ENCODE assay signal across 9 mouse cellular contexts in the genomic region with DNA sequence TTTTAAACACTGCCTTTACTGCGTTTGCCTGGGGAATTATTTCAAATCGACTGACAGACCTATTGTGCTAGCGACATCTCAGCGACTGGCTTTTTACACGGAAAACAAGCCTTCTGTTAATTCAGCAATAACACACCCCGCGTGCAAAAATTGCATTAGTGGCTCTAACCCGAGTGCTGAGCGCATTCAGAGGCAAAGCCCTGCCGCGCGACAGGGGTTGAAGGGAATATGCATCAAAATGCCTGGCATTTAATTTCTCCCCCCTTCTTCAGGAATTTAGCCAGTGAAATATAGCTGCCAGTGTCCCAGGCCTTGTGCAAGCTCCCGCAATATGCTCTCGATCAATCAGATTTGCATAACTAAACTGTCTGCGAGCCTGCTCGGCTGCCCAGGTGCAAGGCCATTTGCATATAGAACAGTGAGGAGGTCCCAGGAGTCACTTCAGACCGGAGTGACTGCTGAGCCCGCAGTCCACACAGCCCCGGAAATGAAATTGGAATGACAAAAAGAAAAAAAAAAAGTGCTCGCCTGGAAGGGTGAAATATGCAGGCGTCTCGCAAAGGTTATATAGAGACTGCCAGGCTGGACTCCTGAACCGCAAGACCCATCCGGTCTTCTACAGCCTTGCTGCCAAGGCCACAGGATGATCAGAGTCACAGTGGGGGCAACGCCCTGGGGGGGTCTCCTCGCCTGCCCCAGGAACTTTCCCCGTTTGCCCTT.
DNase-seq lines count a peak whose midpoint lies in the region; ATAC-seq and TF ChIP-seq lines count a peak whose summit lies in the region.
"Had no signal": no experiment of that assay in that cellular context is flagged by ENCODE, and none has a peak within 500 bp of the region (broad histone marks: within the 10 kb centered on the region; RNA-seq: fewer than 3 reads in every experiment).

No protein-coding gene starts in this region.

- TF ChIP-seq POLR2A in cortical plate, adult 2 months (IDR thresholded peaks at IDR 0.05; ENCODE audit: extremely low read depth, insufficient read depth, low read length) = no peak

- no peak overlapping the region for H3K9ac ChIP-seq in heart, embryonic 12.5 days
- H3K9ac ChIP-seq in hindbrain, embryonic 15.5 days = peak overlapping the region; percentile 26; the same call in 1 of the 2 replicates
- H3K9ac ChIP-seq in liver, postnatal 0 days (replicated peaks) = no peak overlapping the region

- peak overlapping the region; percentile 48 for H3K4me3 ChIP-seq in heart, embryonic 12.5 days
- H3K4me3 ChIP-seq in cortical plate, adult 2 months (ENCODE audit: insufficient read depth, low read length) = peak overlapping the region; percentile 39
- H3K4me3 ChIP-seq in hindbrain, embryonic 15.5 days = peak overlapping the region; percentile 43
- H3K4me3 ChIP-seq in liver, postnatal 0 days (ENCODE audit: low read depth, low read length) = peak overlapping the region; percentile 20

- no peaks in the 10 kb centered on the region for H3K36me3 ChIP-seq in heart, embryonic 12.5 days
- no peaks in the 10 kb centered on the region for H3K36me3 ChIP-seq in hindbrain, embryonic 15.5 days
- H3K36me3 ChIP-seq in liver, postnatal 0 days (replicated peaks; ENCODE audit: insufficient read depth, low read length) = no peaks in the 10 kb centered on the region

- WGBS in heart, embryonic 12.5 days = 4% methylated on average over 27 of the region's 27 CpGs
- WGBS in hindbrain, embryonic 15.5 days = 2% methylated on average over 27 of the region's 27 CpGs
- WGBS in liver, postnatal 0 days (ENCODE audit: insufficient replicate concordance) = 3% methylated on average over 27 of the region's 27 CpGs

- peaks cover 5% of the 10 kb centered on the region; the same call in 1 of the 2 replicates for H3K4me1 ChIP-seq in heart, embryonic 12.5 days (replicated peaks)
- peaks cover 2% of the 10 kb centered on the region; the same call in 1 of the 2 replicates for H3K4me1 ChIP-seq in cortical plate, adult 2 months (ENCODE audit: control insufficient read depth, insufficient read depth, low read length)
- peaks cover 38% of the 10 kb centered on the region for H3K4me1 ChIP-seq in hindbrain, embryonic 15.5 days (replicated peaks)
- peaks cover 4% of the 10 kb centered on the region; the same call in 1 of the 2 replicates for H3K4me1 ChIP-seq in liver, postnatal 0 days (ENCODE audit: insufficient read depth)

- H3K4me2 ChIP-seq in heart, embryonic 12.5 days = peak overlapping the region; percentile 71
- H3K4me2 ChIP-seq in hindbrain, embryonic 15.5 days = peak overlapping the region; percentile 87
- H3K4me2 ChIP-seq in liver, postnatal 0 days (ENCODE audit: low read depth, low read length) = peak overlapping the region; percentile 58

- intact Hi-C loops in heart, postnatal 36 days (cut with DNase I) = no loop called here

- no peak for TF ChIP-seq EP300 in liver, postnatal 0 days (IDR thresholded peaks at IDR 0.05; ENCODE audit: low read depth)

- H3K9me3 ChIP-seq in heart, embryonic 12.5 days (replicated peaks) = no peaks in the 10 kb centered on the region
- H3K9me3 ChIP-seq in hindbrain, embryonic 15.5 days = no peaks in the 10 kb centered on the region
- no peaks in the 10 kb centered on the region for H3K9me3 ChIP-seq in liver, postnatal 0 days (ENCODE audit: low read length)

- H3K27ac ChIP-seq in heart, embryonic 12.5 days (ENCODE audit: poor library complexity, severe bottlenecking) = no peak overlapping the region
- peak overlapping the region; percentile 69 for H3K27ac ChIP-seq in cortical plate, adult 2 months (ENCODE audit: insufficient read depth, low read length)
- peak overlapping the region; percentile 69 for H3K27ac ChIP-seq in hindbrain, embryonic 15.5 days (replicated peaks)
- no peak overlapping the region for H3K27ac ChIP-seq in liver, postnatal 0 days (ENCODE audit: low read depth)

- DNase-seq in heart, postnatal 36 days = no peak
- DNase-seq in liver, postnatal 0 days = peak; percentile 21
- no peak for DNase-seq in frontal cortex, postnatal 14 days (ENCODE audit: low spot score in 2 of 2)
- no peak for DNase-seq in c-Kit-positive CD71-positive TER-119-positive erythroid progenitor cells, embryonic 14.5 days (ENCODE audit: low spot score)

- TF ChIP-seq CTCF in cortical plate, adult 2 months (IDR thresholded peaks at IDR 0.05; ENCODE audit: extremely low read depth, insufficient read depth, low read length) = no peak
- TF ChIP-seq CTCF in liver, postnatal 0 days (IDR thresholded peaks at IDR 0.05; ENCODE audit: low read depth) = no peak

- ATAC-seq in heart, embryonic 12.5 days (ENCODE audit: insufficient number of reproducible peaks, low FRiP score) = no peak
- ATAC-seq in hindbrain, embryonic 15.5 days (ENCODE audit: low FRiP score, low read depth) = no peak
- 0 out of 2 replicates have a peak, but pooled peaks have one; percentile 25 for ATAC-seq in liver, postnatal 0 days
- ATAC-seq in megakaryocyte-erythroid progenitor cell, adult 5-6 weeks (replicated peaks; ENCODE audit: low FRiP score, low TSS enrichment, poor library complexity, severe bottlenecking) = no peak
- ATAC-seq: Patski had no signal

- H3K27me3 ChIP-seq in heart, embryonic 12.5 days (replicated peaks) = peaks cover 56% of the 10 kb centered on the region
- H3K27me3 ChIP-seq in hindbrain, embryonic 15.5 days = no peaks in the 10 kb centered on the region
- peaks cover 29% of the 10 kb centered on the region for H3K27me3 ChIP-seq in liver, postnatal 0 days (ENCODE audit: insufficient read depth, low read length)

Comparison
In these comparisons a context has a peak if more than half of its experiments do, and no peak if none do; other contexts are left out.
1. H3K27ac ChIP-seq: peak in cortical plate, adult 2 months (single experiment) and hindbrain, embryonic 15.5 days (single experiment); none in heart, embryonic 12.5 days (single experiment) and liver, postnatal 0 days (single experiment).
2. Peak in every context shown above with its lines, with median percentiles within 50 percentile points of each other: H3K4me2 ChIP-seq and H3K4me3 ChIP-seq.